Mouse (Mus musculus) left cerebral cortex, postnatal 4 days (tissue): ENCODE measurements around the gene Ces2a. TPM values are rescaled to one million over a fixed set of nuclear protein-coding genes. Genes with fewer than 3 reads are reported as not detected.
A peak's percentile ranks its signal among the peaks of the same experiment; 100 is the strongest.

Experiments
- DNase-seq: peaks from one replicate; pipeline ENCODE4 v3.0.0-alpha.2; 2022
- intact Hi-C: fragments of 180-260 bp; cut with DNase I; formaldehyde crosslinking; loops from one replicate; pipeline ENCODE4 v1.15.1; 2025
- microRNA-seq: library from miRNA; unstranded; fragments of <30 nt; microRNA quantifications from one replicate; pipeline ENCODE4 v1.2.0, GENCODE M21; 2022
- total RNA-seq, 2 experiments: library from RNA; stranded (reverse); gene quantifications; 2 replicates each; pipeline ENCODE4 v1.2.3; 2021

Ces2a gene
- total RNA-seq = not detected

DNA sequence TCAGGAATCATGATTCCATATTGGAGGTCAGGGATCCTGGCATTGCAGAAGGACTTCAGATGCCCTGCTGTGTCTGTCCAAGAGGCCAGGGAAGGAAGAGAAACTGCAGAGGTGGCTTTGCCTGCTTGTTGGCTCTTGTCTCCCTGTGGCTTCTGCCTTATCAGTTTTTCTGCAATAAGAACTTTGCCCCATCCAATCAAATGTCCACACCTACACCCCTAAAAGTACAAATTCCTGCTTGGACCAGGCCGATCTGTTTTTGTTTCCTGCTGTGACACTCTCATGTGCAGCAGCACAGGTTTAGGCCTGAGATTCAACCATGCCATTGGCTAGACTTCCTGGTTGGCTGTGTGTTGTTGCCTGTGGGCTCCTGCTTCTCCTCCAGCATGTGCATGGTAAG is at the start of gene Ces2a:
Ces2a (plus strand) TSS at position 251 of the 400 bp plus-strand sequence.
- intact Hi-C loops = no loop called here
- no peak for DNase-seq

DNA sequence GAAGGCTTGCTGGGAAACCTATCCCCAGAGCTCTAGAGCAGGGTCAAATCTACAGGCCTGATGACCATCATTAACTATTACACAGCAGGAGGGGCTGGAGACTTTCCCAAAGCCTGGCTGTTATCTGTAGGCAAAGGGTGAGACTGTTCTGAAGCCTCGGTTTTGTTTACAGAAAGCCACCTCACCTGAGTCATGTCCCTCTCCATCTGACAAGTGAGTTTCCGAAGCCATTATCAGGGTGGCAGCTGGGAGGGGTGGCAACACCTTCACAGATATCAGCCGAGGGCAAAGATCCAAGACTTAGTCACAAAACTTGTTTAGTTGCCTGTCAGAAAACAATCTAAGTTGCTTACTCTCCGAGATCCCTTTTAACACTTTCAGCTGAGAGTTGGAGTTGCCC is 45.4 kb upstream of the Ces2a start:
- intact Hi-C loops = no loop called here
- DNase-seq = no peak

DNA sequence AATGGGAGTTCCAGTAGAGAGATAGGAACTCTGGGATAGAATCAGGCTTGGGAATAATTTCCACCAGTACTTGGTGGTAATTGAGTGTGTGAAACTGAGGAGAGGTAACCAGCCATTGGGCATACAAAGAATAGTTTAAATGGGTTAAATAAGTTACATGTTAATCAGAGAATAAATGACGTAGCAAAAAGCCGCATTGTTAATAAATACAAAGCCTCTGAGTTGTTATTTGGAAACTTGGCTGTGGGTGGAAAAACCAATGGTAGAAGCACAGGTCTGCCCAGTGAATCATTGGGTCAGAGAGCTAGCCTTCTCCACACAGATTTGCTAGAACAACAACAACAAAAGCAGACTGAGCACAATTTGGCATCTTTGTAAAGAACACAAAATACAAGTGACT is 35.2 kb upstream of the Ces2a start:
- no peak for DNase-seq
- intact Hi-C loops = no loop called here

DNA sequence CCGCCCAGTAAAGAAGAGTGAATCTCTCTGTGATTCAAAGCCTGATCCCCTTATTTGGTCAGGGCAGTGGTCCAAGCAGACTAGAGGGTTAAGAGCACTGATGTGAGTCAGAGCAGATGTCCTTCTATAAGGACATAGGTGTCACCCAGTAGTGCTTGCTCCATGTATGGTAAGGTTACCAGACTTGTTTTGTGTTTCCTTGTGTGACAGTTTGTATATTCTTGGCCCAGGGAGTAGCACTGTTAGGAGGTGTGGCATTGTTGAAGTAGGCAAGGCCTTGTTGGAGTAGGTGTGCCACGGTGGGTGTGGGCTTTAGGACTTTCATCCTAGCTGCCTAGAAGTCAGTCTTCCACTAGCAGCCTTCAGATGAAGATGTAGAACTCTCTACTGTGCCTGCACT is 31.9 kb upstream of the Ces2a start:
- no peak for DNase-seq
- intact Hi-C loops = no loop called here

DNA sequence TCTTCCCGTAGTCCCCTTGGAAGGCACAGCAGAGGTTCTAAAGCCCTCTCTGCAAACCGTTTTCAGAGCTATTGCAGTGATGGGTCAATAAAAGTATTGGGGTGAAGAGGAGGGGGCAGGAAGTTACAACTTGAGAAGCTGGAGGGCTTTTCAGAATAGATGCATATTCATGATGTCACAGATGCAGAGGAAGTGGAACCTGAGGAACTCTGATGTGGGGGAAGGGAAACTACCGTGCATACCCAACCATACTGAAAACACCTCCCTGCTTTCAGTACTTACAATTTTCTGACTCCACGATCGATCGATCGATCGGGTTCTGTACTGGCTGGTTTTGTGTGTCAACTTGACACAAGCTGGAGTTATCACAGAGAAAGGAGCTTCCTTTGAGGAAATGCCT is 12.6 kb upstream of the Ces2a start:
- DNase-seq = no peak
- intact Hi-C loops = no loop called here

DNA sequence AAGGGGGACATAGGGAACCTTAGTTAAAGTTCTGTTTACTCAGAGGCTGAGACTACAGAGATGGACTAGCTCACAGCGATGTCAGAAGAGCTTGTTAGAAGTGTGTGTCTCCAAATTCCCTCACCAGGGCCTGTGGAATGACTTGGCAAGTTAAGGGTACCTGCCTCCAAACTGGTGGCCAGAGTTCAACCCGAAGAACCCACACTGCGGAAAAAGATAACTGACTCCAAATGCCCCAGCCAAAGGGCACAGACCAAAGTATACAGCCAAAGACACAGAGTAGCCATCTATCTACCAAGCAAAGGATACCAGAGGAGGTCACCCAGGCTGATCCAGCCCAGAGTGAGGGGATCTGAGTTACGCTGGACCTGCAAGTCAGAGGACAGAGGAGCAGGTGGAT is 2.4 kb upstream of the Ces2a start:
- DNase-seq = no peak
- intact Hi-C loops = no loop called here

DNA sequence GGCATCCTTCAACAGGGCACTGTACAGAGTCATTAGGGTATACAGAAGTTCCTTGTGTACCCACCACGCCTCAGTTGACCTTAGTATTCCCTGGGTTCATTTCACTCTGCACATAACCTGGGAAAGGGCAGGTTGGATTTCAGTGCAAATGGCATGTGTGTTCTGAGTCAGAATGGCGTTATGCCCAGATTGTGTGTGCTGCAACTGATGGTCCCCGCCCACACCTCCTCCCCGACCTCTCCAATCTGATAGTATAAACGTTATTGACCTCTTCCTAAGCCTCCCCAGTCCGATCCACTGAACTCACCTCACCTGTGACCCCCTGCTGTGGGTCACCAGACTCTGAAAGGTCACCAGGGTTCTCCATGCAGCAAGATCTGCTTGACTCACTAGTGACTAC is 1.8 kb upstream of the Ces2a start:
- intact Hi-C loops = no loop called here
- DNase-seq = no peak

DNA sequence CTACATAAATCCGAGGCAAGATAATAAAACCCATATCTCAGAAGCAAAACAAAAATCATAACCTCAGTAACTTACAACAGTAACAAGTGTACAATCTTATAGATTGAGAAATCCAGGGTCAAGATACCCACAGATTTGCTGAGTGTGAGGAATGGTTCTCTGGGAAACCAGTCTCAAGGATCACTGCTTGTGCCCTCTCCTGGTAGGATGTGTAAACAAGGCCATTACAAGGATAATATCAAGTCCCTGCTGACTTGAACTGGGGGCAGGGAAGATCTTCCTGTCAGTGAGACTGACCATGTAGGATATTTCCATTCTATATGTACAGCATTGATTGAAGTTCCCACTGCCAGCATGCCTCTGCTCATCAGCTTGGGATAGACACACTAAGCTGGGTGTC is 8.2 kb downstream of the Ces2a start:
- intact Hi-C loops = no loop called here
- DNase-seq = no peak

DNA sequence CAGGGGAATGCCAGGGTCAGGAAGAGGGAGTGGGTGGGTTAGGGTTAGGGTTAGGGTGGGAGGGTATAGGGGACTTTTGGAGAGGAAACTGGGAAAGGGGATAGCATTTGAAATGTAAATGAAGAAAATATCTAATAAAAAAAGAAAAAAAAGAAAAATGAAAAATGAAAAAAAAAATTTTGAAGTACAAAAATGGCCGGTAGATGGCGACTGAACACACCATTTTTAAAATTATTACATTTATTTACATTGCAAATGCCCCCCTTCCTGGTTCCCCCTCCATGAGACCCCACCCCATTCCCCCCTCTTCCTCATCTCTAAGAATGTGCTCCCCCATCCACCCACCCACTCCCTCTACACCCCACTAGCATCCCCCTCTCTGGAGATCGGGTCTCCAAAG is 9.6 kb downstream of the Ces2a start:
- no peak for DNase-seq
- intact Hi-C loops = no loop called here

DNA sequence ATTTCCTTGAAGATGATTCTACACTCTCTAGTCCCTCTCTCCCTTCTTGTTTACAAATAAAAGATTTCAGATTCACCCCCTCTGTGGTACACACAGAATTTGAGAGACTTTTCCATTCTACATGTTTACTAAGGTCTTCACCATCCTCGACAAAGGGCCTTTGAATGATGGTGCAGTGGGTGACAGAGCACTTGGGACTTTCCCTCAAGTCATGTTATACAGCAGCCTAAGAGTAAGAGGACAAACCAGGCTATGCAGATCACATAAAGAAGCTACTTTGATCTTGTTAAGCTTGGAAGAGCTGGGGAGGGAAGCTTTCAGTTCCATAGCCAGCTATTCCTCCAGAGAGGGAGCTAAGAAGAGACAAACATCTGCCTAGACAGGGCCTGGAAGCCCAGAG is 19.0 kb downstream of the Ces2a start:
- intact Hi-C loops = no loop called here

DNA sequence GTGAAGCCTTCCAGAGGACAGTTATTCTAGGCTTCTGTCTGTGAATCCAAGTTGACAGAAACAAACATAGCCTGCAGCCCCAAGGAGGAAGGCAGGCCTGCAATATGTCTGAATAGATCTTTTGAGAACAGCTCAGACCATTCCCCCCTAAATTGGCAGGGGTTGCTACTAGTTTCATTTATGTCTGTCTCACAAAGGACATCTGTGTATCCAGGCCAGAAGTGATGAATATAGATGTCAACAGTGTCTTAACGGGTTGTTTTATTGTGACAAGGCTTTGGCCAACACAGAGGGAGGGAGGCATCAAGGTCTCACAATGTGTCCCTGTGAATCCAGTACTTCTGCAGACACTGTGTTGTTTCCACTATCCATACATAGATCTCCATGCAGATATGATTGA is 23.8 kb downstream of the Ces2a start:
- intact Hi-C loops = no loop called here
- no peak for DNase-seq

More for the DNA sequence above, 19.0 kb downstream of the Ces2a start:
- no peak for DNase-seq

DNA sequence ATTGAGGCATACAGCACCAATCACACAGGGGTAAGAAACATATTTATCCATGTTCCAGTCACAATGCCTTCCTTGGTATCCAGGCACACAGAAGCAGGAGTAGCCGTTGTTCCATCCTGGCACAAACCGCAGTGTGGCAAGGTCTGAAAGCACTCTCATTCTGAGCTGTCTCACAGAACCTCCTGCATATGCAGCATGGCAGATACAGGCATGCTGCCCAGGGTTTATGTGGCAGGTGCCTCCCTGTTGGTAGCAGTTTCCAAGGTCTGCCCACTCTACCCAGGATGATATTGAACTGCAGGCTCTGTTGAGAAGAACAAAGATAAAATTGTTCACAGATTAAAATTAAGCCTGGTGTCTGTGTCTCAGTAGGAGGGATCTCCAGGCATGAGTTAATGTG is 24.4 kb downstream of the Ces2a start:
- DNase-seq = peak; percentile 19
- intact Hi-C loops = no loop called here

DNA sequence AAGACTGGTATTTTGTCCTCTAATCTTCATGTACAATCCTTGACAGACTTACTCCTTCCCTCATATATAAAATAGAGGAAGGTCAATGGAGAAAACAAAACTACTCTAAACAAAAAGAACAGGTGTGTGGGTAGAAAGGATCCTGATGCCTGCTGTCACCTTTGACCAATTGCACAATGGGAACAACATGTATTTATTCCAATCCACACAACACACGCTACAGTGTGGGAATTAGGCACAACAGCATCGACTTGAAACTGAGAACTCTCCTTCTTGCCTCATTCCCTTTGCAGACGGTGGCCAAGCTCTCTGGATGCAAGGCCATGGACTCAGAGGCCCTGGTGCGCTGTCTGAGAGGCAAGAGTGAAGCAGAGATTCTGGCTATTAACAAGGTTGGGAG is 27.3 kb downstream of the Ces2a start:
- intact Hi-C loops = no loop called here
- no peak for DNase-seq

DNA sequence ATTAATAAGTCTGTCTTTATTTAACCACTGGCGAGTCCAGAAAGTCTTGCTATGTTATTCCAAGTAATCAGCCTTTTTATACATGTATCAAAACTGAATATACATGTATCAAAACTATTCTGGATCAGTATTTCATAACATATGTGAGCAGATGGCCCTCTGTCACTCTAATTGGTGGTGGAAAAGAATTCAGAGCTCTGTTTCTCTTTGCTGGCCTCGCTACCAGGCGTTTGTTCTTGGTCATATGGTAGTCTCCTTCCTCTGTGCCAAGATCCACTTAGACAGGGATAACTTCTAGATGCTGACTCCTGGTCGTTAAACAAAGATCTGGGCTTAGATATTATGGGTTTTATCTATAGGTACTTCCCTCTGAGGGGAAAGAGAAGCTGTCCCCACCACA is 32.7 kb downstream of the Ces2a start:
- intact Hi-C loops = no loop called here
- no peak for DNase-seq

DNA sequence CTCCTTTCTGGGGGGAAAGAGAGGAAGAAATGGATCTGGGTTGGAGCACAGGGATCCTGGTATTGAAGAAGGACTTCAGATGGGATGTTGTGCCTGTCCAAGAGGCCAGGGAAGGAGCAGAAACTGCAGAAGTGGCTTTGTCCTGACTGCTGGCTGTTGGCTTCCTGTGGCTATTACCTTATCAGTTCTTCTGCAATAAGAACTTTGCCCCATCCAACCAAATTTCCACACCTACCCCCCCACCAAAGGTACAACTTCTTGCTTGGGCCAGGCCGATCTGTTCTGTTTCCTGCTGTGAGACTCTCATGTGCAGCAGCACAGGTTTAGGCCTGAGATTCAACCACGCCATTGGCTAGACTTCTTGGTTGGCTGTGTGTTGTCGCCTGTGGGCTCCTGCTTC is 36.6 kb downstream of the Ces2a start:
- intact Hi-C loops = no loop called here
- DNase-seq = no peak

DNA sequence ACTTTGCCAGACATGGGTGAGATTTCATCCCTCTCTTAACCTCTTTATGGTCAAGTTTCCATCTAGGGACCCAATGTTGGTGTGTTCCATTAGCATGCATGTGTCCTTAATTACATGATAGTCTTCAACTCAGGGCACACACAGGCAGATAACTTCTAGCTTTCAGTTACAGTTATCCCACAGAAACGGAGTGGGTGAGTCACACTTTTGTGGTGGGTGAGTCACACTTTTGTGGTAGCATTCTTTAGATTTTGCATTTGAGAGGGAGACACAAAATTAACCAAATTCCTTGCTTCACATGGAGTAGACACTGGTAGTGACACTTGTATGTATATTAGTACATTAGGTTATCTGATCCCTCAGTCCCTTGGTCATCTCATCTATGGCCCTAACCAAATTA is 53.2 kb downstream of the Ces2a start:
- intact Hi-C loops = no loop called here
- no peak for DNase-seq

DNA sequence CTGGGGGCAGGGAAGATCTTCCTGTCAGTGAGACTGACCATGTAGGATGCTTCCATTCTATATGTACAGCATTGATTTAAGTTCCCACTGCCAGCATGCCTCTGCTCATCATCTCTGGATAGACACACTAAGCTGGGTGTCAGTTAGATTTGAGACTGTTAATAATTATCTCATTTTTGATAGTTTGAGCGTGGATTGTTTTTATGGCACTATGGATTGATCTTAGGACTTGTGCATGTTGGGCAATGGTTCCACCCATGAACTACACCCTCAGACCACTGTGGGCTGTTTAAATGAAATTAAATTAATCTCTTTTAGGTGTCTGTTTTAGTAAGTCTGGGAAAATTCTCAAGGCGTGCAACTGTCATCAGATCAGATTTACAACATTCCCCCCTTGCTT is 55.1 kb downstream of the Ces2a start:
- no peak for DNase-seq
- intact Hi-C loops = no loop called here

DNA sequence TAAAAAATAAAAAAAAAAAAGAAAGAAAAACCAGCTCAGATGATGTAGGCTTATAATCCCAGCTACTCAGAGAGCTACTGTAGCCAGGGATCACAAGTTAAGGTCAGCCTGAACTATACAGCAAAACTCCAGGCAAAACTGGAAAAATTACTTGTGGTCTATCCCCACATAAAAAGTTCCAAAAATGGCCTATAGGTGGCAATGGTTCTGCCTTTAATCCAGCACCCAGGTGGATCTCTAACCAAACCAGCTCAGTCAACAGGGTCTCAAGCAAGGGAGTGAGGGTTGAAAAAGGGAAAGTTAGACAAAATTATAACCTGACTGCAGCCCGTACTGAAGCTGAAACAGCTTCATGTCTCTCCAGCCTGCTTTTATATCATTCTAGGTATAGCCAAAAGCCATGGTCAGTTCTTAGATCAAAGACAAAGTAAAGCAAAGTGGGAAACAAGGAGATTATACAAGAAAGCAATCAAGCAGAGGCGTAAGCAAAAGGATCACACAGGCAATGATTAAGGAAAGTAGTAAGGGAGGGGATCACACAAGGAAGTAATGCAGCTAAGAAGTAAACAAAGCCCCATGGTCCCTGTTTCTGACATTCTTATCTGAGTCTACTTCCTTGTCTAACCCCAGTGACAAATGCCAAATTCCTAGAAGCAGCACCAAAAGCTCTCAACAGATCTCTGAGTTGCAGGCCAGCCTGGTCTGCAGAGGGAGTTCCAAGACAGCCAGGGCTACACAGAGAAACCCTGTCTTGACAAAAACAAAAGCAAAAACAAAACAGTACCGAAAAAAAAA is 56.3 kb downstream of the Ces2a start:
- intact Hi-C loops = no loop called here
- DNase-seq = peak; percentile 12

Small RNA genes lying within 50 kb of the gene (microRNA-seq; reads per million reads assigned to microRNA genes)
- gene Gm44328 = not detected

Other genes with a start within 250 kb of the Ces2a start
- under 1 TPM; 0.74 to 0.94 TPM for gene Terb1, start 224.1 kb upstream of the Ces2a start, total RNA-seq
- gene Nae1, start 199.4 kb upstream of the Ces2a start, total RNA-seq = 10 to 100 TPM; 57.5 to 62.9 TPM
- gene Car7, start 199.3 kb upstream of the Ces2a start, total RNA-seq = 1 to 10 TPM; 3.8 to 4.6 TPM
- 10 to 100 TPM; 13.0 to 13.6 TPM for gene Pdp2, start 142.6 kb upstream of the Ces2a start, total RNA-seq
- gene Cdh16, start 109.6 kb upstream of the Ces2a start, total RNA-seq = not detected
- gene Rrad, start 102.7 kb upstream of the Ces2a start, total RNA-seq = 1 to 10 TPM; 3.2 to 3.3 TPM
- 10 to 100 TPM; 34.7 to 39.2 TPM for gene Ciao2b, start 92.0 kb upstream of the Ces2a start, total RNA-seq
- gene Ces2b, start 97.6 kb downstream of the Ces2a start, total RNA-seq = under 1 TPM; 0.18 to 0.26 TPM
- gene Ces2c, start 113.1 kb downstream of the Ces2a start, total RNA-seq = not detected
- not detected for gene Ces2e, start 192.3 kb downstream of the Ces2a start, total RNA-seq
- not detected for gene Ces2f, start 213.4 kb downstream of the Ces2a start, total RNA-seq
- under 1 TPM; 0.22 to 0.40 TPM for gene Ces2g, start 227.7 kb downstream of the Ces2a start, total RNA-seq